Mouse (Mus musculus): ENCODE measurements around the gene Rmnd1. TPM values are rescaled to one million over a fixed set of nuclear protein-coding genes. Genes with fewer than 3 reads are reported as not detected.

Rmnd1 gene
- polyA plus RNA-seq, 1 experiment, result 115 TPM

- H3K27me3 ChIP-seq (ENCODE audit: control insufficient read depth, insufficient read depth, low read length), result no peaks in the 10 kb centered on the region
- peaks cover 7% of the 10 kb centered on the region for H3K4me1 ChIP-seq (ENCODE audit: control insufficient read depth, insufficient read depth, low read length)
- H3K27ac ChIP-seq (ENCODE audit: control insufficient read depth, insufficient read depth, low read depth, low read length), result peak overlapping the region; percentile 63
- TF ChIP-seq POLR2A (IDR thresholded peaks at IDR 0.05; ENCODE audit: control insufficient read depth, low read depth, low read length) (no peak), CTCF (IDR thresholded peaks at IDR 0.05; ENCODE audit: control insufficient read depth, insufficient read depth, insufficient replicate concordance, low read depth, low read length) (no peak)
- no peaks in the 10 kb centered on the region for H3K36me3 ChIP-seq (ENCODE audit: control insufficient read depth, insufficient read depth, low read length)
- H3K4me3 ChIP-seq (ENCODE audit: control insufficient read depth, low read depth, low read length), result peak overlapping the region; percentile 85
These were observed 1.8 kb downstream of the Rmnd1 start for GRCm38 (mm10) chr10:4430399-4430798.

DNA sequence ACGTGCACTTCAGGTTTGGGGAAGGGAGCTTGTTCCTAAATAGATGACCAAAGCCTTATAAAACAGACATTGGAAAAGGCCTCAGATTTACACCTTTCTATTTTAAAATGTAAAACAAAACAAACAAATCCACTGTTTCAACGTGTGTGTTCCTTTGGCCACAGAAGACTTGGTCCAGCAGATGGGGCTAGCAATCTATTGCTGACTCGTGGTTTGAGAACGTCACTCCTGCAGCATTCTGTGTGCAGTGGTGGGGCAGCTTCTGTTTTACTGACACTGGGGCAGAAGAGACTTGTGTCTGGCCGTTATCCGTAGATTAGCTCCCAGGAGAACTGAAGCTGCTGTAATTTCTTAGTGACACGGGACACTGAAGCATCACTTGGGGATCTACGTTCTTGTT, 6.9 kb downstream of the Rmnd1 start:
- no peaks in the 10 kb centered on the region for H3K36me3 ChIP-seq (ENCODE audit: control insufficient read depth, insufficient read depth, low read length)
- H3K4me3 ChIP-seq (ENCODE audit: control insufficient read depth, low read depth, low read length), result no peak overlapping the region
- TF ChIP-seq POLR2A (IDR thresholded peaks at IDR 0.05; ENCODE audit: control insufficient read depth, low read depth, low read length), result no peak
- no peak for TF ChIP-seq CTCF (IDR thresholded peaks at IDR 0.05; ENCODE audit: control insufficient read depth, insufficient read depth, insufficient replicate concordance, low read depth, low read length)
- no peak overlapping the region for H3K27ac ChIP-seq (ENCODE audit: control insufficient read depth, insufficient read depth, low read depth, low read length)
- no peaks in the 10 kb centered on the region for H3K27me3 ChIP-seq (ENCODE audit: control insufficient read depth, insufficient read depth, low read length)
- H3K4me1 ChIP-seq (ENCODE audit: control insufficient read depth, insufficient read depth, low read length), result peaks cover 10% of the 10 kb centered on the region

GRCm38 (mm10) chr10:4407191-4407590, 25.0 kb downstream of the Rmnd1 start:
- H3K4me3 ChIP-seq (ENCODE audit: control insufficient read depth, low read depth, low read length), result no peak overlapping the region
- no peak for TF ChIP-seq POLR2A (IDR thresholded peaks at IDR 0.05; ENCODE audit: control insufficient read depth, low read depth, low read length)
- no peak for TF ChIP-seq CTCF (IDR thresholded peaks at IDR 0.05; ENCODE audit: control insufficient read depth, insufficient read depth, insufficient replicate concordance, low read depth, low read length)
- H3K27ac ChIP-seq (ENCODE audit: control insufficient read depth, insufficient read depth, low read depth, low read length), result no peak overlapping the region
- H3K4me1 ChIP-seq (ENCODE audit: control insufficient read depth, insufficient read depth, low read length), result no peaks in the 10 kb centered on the region
- H3K36me3 ChIP-seq (ENCODE audit: control insufficient read depth, insufficient read depth, low read length), result no peaks in the 10 kb centered on the region
- no peaks in the 10 kb centered on the region for H3K27me3 ChIP-seq (ENCODE audit: control insufficient read depth, insufficient read depth, low read length)

GRCm38 (mm10) chr10:4405511-4405910, 26.7 kb downstream of the Rmnd1 start:
- Histone ChIP-seq H3K27ac (ENCODE audit: control insufficient read depth, insufficient read depth, low read depth, low read length) (no peak overlapping the region), H3K4me1 (ENCODE audit: control insufficient read depth, insufficient read depth, low read length) (no peaks in the 10 kb centered on the region), H3K36me3 (ENCODE audit: control insufficient read depth, insufficient read depth, low read length) (no peaks in the 10 kb centered on the region), H3K27me3 (ENCODE audit: control insufficient read depth, insufficient read depth, low read length) (no peaks in the 10 kb centered on the region), H3K4me3 (ENCODE audit: control insufficient read depth, low read depth, low read length) (no peak overlapping the region)
- TF ChIP-seq CTCF (IDR thresholded peaks at IDR 0.05; ENCODE audit: control insufficient read depth, insufficient read depth, insufficient replicate concordance, low read depth, low read length), result no peak
- TF ChIP-seq POLR2A (IDR thresholded peaks at IDR 0.05; ENCODE audit: control insufficient read depth, low read depth, low read length), result no peak

GRCm38 (mm10) chr10:4404895-4405491, 27.2 kb downstream of the Rmnd1 start:
- Histone ChIP-seq H3K36me3 (ENCODE audit: control insufficient read depth, insufficient read depth, low read length) (no peaks in the 10 kb centered on the region), H3K27me3 (ENCODE audit: control insufficient read depth, insufficient read depth, low read length) (no peaks in the 10 kb centered on the region), H3K27ac (ENCODE audit: control insufficient read depth, insufficient read depth, low read depth, low read length) (no peak overlapping the region), H3K4me3 (ENCODE audit: control insufficient read depth, low read depth, low read length) (no peak overlapping the region), H3K4me1 (ENCODE audit: control insufficient read depth, insufficient read depth, low read length) (no peaks in the 10 kb centered on the region)
- TF ChIP-seq POLR2A (IDR thresholded peaks at IDR 0.05; ENCODE audit: control insufficient read depth, low read depth, low read length) (no peak), CTCF (IDR thresholded peaks at IDR 0.05; ENCODE audit: control insufficient read depth, insufficient read depth, insufficient replicate concordance, low read depth, low read length) (no peak)

- Histone ChIP-seq H3K27me3 (ENCODE audit: control insufficient read depth, insufficient read depth, low read length) (no peaks in the 10 kb centered on the region), H3K27ac (ENCODE audit: control insufficient read depth, insufficient read depth, low read depth, low read length) (no peak overlapping the region), H3K36me3 (ENCODE audit: control insufficient read depth, insufficient read depth, low read length) (no peaks in the 10 kb centered on the region), H3K4me1 (ENCODE audit: control insufficient read depth, insufficient read depth, low read length) (no peaks in the 10 kb centered on the region), H3K4me3 (ENCODE audit: control insufficient read depth, low read depth, low read length) (no peak overlapping the region)
- TF ChIP-seq POLR2A (IDR thresholded peaks at IDR 0.05; ENCODE audit: control insufficient read depth, low read depth, low read length) (no peak), CTCF (IDR thresholded peaks at IDR 0.05; ENCODE audit: control insufficient read depth, insufficient read depth, insufficient replicate concordance, low read depth, low read length) (no peak)
These were observed 34.1 kb downstream of the Rmnd1 start for GRCm38 (mm10) chr10:4398058-4398457.

DNA sequence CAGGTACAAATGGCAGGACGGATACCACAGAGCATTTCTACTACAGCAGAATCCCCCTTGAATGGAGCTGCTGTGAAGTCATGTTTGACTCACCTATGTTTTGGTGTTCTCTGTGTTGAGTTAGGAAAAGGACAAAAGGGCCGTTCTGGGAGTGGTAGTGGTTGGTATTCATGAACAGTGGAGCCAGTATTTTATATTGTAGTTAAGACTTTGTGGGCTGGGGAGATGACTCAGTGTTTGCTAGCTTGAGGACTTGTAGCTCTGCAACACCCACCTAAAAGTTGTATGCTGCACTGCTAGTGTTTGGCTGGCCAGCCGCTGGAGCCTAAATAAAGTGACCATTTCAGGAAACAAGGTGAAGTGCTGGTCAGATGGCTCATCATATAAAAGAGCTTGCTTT, 36.9 kb downstream of the Rmnd1 start:
- H3K27ac ChIP-seq (ENCODE audit: control insufficient read depth, insufficient read depth, low read depth, low read length), result no peak overlapping the region
- H3K4me1 ChIP-seq (ENCODE audit: control insufficient read depth, insufficient read depth, low read length), result no peaks in the 10 kb centered on the region; the same call in 1 of the 2 replicates
- no peaks in the 10 kb centered on the region for H3K36me3 ChIP-seq (ENCODE audit: control insufficient read depth, insufficient read depth, low read length)
- H3K4me3 ChIP-seq (ENCODE audit: control insufficient read depth, low read depth, low read length), result no peak overlapping the region
- no peak for TF ChIP-seq CTCF (IDR thresholded peaks at IDR 0.05; ENCODE audit: control insufficient read depth, insufficient read depth, insufficient replicate concordance, low read depth, low read length)
- no peak for TF ChIP-seq POLR2A (IDR thresholded peaks at IDR 0.05; ENCODE audit: control insufficient read depth, low read depth, low read length)
- H3K27me3 ChIP-seq (ENCODE audit: control insufficient read depth, insufficient read depth, low read length), result no peaks in the 10 kb centered on the region
